Mouse (Mus musculus): ENCODE results near the gene Sp6.

DNA sequence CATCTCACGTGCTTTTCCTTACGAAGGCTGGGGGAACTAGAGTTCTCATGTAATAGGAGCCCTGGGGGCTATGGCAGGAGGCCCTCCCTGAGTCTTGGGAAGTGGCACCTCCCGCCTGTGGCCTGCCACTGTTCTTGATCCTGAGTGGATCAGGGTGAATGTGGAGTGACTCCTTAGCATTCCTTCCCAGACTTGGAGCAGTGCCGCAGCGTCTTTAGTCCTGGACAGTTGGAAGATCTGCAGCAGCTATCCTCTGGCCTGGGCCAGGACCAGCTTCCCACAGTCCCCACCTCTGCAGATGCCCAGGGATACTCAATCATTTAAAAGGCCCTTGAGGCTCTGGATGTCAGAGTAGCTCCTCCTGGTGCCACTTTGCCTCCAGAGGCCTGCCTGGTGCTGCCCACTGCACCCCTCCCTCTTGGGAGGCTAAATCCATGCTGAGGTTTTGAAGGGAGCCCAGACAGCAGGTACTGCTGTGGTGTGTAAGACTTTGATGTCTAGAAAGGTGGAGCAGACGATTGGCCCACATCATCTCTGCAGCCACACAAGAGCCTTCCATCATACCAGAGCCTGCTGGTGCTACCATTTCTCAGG is 36.4 kb downstream of the Sp6 start:
- no peak for TF ChIP-seq MAFK (IDR thresholded peaks at IDR 0.05; ENCODE audit: insufficient read depth, low read depth, low read length)
- TF ChIP-seq HCFC1 (IDR thresholded peaks at IDR 0.05; ENCODE audit: borderline replicate concordance, insufficient read depth, low read length): no peak
- no peak for TF ChIP-seq CHD2 (IDR thresholded peaks at IDR 0.05; ENCODE audit: low read depth, low read length)
- TF ChIP-seq ZC3H11A (IDR thresholded peaks at IDR 0.05; ENCODE audit: borderline replicate concordance, low read depth, low read length): no peak
